Mouse (Mus musculus): ENCODE measurements around the gene Cpd. TPM values are rescaled to one million over a fixed set of nuclear protein-coding genes. Genes with fewer than 3 reads are reported as not detected.

The Cpd gene
- total and polyA plus RNA-seq, 3 experiments: 11.2 to 28.5 (median 27.7) TPM

DNA sequence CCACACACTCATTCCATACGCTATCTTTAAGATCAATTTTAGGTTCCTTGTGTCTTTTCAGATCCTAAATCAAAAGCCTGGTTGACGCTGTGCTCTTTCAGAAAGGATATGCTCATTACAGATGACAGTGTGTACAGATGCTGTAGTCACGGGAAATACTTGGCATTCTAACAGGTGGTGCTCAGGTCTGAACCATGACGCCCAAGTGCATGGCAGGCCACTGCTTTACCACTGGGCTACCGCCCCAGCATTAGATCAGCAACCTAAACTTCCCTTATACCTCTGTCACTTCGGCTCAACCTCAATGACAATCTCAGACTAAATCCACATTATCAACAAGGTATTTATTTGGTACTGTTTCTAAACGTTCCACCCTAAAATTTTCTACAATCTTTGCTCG, 71.3 kb downstream of the Cpd start:
- H3K27ac ChIP-seq (ENCODE audit: insufficient read depth, low read depth): no peak overlapping the region
- H3K4me3 ChIP-seq (replicated peaks in 1 of 3; ENCODE audit: low read depth in 2 of 3, low read length in 2 of 3, poor library complexity in 1 of 3): no peak overlapping the region
- H3K9ac ChIP-seq (ENCODE audit: insufficient read depth, low read depth): no peak overlapping the region
- in situ Hi-C loops (cut with MboI; ENCODE audit: low pct_ligation_motif_present, low pct_unique_long_range_greater_than_20kb, low sequenced_read_pairs) (no loop called here), dilution Hi-C loops (cut with MboI; ENCODE audit: extremely low pct_ligation_motif_present, extremely low pct_unique_long_range_greater_than_20kb, low sequenced_read_pairs) (no loop called here)
- TF ChIP-seq PAX5 (IDR thresholded peaks at IDR 0.05; ENCODE audit: low read length) (no peak), EP300 (IDR thresholded peaks at IDR 0.05; ENCODE audit: low read length) (no peak), MAZ (IDR thresholded peaks at IDR 0.05; ENCODE audit: low read depth, low read length) (no peak), HCFC1 (IDR thresholded peaks at IDR 0.05; ENCODE audit: low read depth, low read length) (no peak), ZKSCAN1 (IDR thresholded peaks at IDR 0.05; ENCODE audit: borderline replicate concordance, low read depth, low read length) (no peak), RCOR1 (conservative IDR thresholded peaks at IDR 0.05; ENCODE audit: low read depth, low read length) (no peak), CHD2 (IDR thresholded peaks at IDR 0.05; ENCODE audit: low read length) (no peak), BHLHE40 (IDR thresholded peaks at IDR 0.05; ENCODE audit: low read depth, low read length) (no peak), MEF2A (IDR thresholded peaks at IDR 0.05; ENCODE audit: borderline replicate concordance, low read depth, low read length) (no peak), ZNF384 (IDR thresholded peaks at IDR 0.05; ENCODE audit: low read depth, low read length) (no peak), ZMIZ1 (IDR thresholded peaks at IDR 0.05; ENCODE audit: low read depth, low read length) (no peak), KAT2A (IDR thresholded peaks at IDR 0.05; ENCODE audit: insufficient replicate concordance, low read length) (no peak), USF1 (IDR thresholded peaks at IDR 0.05; ENCODE audit: low read depth, low read length) (no peak), ELF1 (IDR thresholded peaks at IDR 0.05; ENCODE audit: low read depth, low read length) (no peak), JUND (conservative IDR thresholded peaks at IDR 0.05; ENCODE audit: low read depth, low read length) (no peak), MXI1 (IDR thresholded peaks at IDR 0.05; ENCODE audit: low read depth, low read length) (no peak), MYC (IDR thresholded peaks at IDR 0.05; ENCODE audit: low read depth, low read length) (no peak), CTCF (conservative IDR thresholded peaks at IDR 0.05 in 1 of 2, IDR thresholded peaks at IDR 0.05 in 1 of 2; ENCODE audit: low read depth in 2 of 2, low read length in 2 of 2) (no peak), SMC3 (IDR thresholded peaks at IDR 0.05; ENCODE audit: low read depth, low read length) (no peak), SIN3A (IDR thresholded peaks at IDR 0.05; ENCODE audit: low read length) (no peak)
- no peaks in the 10 kb centered on the region for H3K27me3 ChIP-seq (replicated peaks)
- H3K79me2 ChIP-seq (replicated peaks; ENCODE audit: control insufficient read depth, extremely low read depth, insufficient read depth, poor library complexity, severe bottlenecking): no peaks in the 10 kb centered on the region
- peaks cover 0 to 5% of the 10 kb centered on the region in 2 experiments; a peak in 1 of 4 replicates for H3K4me1 ChIP-seq (ENCODE audit: control insufficient read depth in 1 of 2, insufficient read depth in 2 of 2)
- H3K9me3 ChIP-seq (replicated peaks; ENCODE audit: low read length): no peaks in the 10 kb centered on the region
- DNase-seq (ENCODE audit: extremely low read depth): no peak
- H3K36me3 ChIP-seq (replicated peaks in 1 of 2; ENCODE audit: control insufficient read depth in 1 of 2, insufficient read depth in 1 of 2, low read length in 1 of 2): peaks cover 0 to 18% of the 10 kb centered on the region in 2 experiments
- H3K4me2 ChIP-seq (ENCODE audit: insufficient read depth, low read depth, poor library complexity, severe bottlenecking): no peak overlapping the region

DNA sequence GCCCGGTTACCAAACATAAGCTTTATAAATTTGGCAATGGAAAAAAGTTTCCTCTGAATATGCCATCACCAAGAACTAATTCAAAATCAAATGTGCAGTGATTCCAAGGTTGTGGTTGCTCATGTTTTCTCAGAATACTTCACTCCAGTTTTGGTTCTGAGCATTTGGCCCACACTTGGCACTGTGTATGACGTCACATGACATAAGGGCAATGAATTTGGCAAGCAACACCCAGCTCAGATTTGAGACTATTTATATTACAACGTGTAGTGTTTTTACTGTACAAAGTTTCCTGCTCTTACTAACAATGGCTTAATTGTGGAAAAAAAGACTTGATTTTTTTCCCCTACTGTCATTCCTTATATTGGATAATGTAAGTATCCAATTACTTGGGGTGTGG, 73.0 kb downstream of the Cpd start:
- Histone ChIP-seq H3K27ac (ENCODE audit: insufficient read depth, low read depth) (no peak overlapping the region), H3K79me2 (replicated peaks; ENCODE audit: control insufficient read depth, extremely low read depth, insufficient read depth, poor library complexity, severe bottlenecking) (no peaks in the 10 kb centered on the region), H3K27me3 (replicated peaks) (no peaks in the 10 kb centered on the region), H3K9me3 (replicated peaks; ENCODE audit: low read length) (no peaks in the 10 kb centered on the region), H3K9ac (ENCODE audit: insufficient read depth, low read depth) (no peak overlapping the region), H3K4me1 (ENCODE audit: control insufficient read depth in 1 of 2, insufficient read depth in 2 of 2) (peaks cover 0 to 5% of the 10 kb centered on the region in 2 experiments; a peak in 1 of 4 replicates), H3K4me2 (ENCODE audit: insufficient read depth, low read depth, poor library complexity, severe bottlenecking) (no peak overlapping the region), H3K4me3 (replicated peaks in 1 of 3; ENCODE audit: low read depth in 2 of 3, low read length in 2 of 3, poor library complexity in 1 of 3) (no peak overlapping the region), H3K36me3 (replicated peaks in 1 of 2; ENCODE audit: control insufficient read depth in 1 of 2, insufficient read depth in 1 of 2, low read length in 1 of 2) (peaks cover 0 to 3% of the 10 kb centered on the region in 2 experiments)
- TF ChIP-seq HCFC1 (IDR thresholded peaks at IDR 0.05; ENCODE audit: low read depth, low read length) (no peak), ETS1 (conservative IDR thresholded peaks at IDR 0.05; ENCODE audit: low read depth, low read length) (no peak), TBP (conservative IDR thresholded peaks at IDR 0.05; ENCODE audit: low read depth, low read length) (no peak), RAD21 (IDR thresholded peaks at IDR 0.05; ENCODE audit: low read depth, low read length) (no peak), SMC3 (IDR thresholded peaks at IDR 0.05; ENCODE audit: low read depth, low read length) (no peak), USF2 (conservative IDR thresholded peaks at IDR 0.05; ENCODE audit: low read depth, low read length) (no peak), JUN (IDR thresholded peaks at IDR 0.05; ENCODE audit: insufficient read depth, low read depth, low read length) (no peak), ZNF384 (IDR thresholded peaks at IDR 0.05; ENCODE audit: low read depth, low read length) (no peak), JUND (conservative IDR thresholded peaks at IDR 0.05; ENCODE audit: low read depth, low read length) (no peak), NELFE (IDR thresholded peaks at IDR 0.05; ENCODE audit: low read depth, low read length) (no peak), MEF2A (IDR thresholded peaks at IDR 0.05; ENCODE audit: borderline replicate concordance, low read depth, low read length) (no peak), MYC (IDR thresholded peaks at IDR 0.05; ENCODE audit: low read depth, low read length) (no peak), CTCF (conservative IDR thresholded peaks at IDR 0.05 in 1 of 2, IDR thresholded peaks at IDR 0.05 in 1 of 2; ENCODE audit: low read depth in 2 of 2, low read length in 2 of 2) (no peak), CHD2 (IDR thresholded peaks at IDR 0.05; ENCODE audit: low read length) (no peak), KAT2A (IDR thresholded peaks at IDR 0.05; ENCODE audit: insufficient replicate concordance, low read length) (no peak)
- dilution Hi-C loops (cut with MboI; ENCODE audit: extremely low pct_ligation_motif_present, extremely low pct_unique_long_range_greater_than_20kb, low sequenced_read_pairs) (no loop called here), in situ Hi-C loops (cut with MboI; ENCODE audit: low pct_ligation_motif_present, low pct_unique_long_range_greater_than_20kb, low sequenced_read_pairs) (no loop called here)
- no peak for DNase-seq (ENCODE audit: extremely low read depth)

All from CH12.LX (cell line).